Mouse (Mus musculus): ENCODE measurements around the gene Il9r.

DNA sequence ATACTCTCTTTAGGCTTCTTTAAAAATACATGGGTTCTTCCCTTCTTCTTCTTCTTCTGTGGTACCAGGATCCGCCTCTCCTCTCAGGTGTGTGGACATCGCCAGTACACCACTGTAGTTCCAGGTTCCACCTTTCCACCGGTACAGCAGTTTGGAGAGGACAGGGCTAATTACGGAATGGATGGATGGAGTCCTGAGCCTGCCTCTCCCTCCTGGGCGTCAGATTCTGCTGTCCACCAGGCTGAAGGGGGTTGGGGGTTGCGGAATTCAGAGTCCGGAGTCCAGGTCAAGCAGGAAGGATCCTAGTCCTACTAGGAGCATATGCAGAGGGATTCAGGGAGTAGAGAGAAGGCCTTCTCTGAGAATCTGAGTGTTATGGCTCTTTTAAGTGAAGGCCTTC lies 46.9 kb downstream of the Il9r start:
- no peak for TF ChIP-seq CHD2 (IDR thresholded peaks at IDR 0.05; ENCODE audit: low read depth, low read length)
- TF ChIP-seq MAFK (IDR thresholded peaks at IDR 0.05; ENCODE audit: insufficient read depth, low read depth, low read length): no peak
